Mouse (Mus musculus) right cerebral cortex, adult 2 months (tissue): ENCODE data around the gene Spaca7.
A peak's percentile ranks its signal among the peaks of the same experiment; 100 is the strongest.
"Not testable (repeated sequence)": the region's sequence is repeated elsewhere in the genome, so short reads cannot be mapped to it uniquely, and the experiment has no call there.

ENCODE experiments used
- DNase-seq, 2 experiments: peaks; one replicate each; pipeline ENCODE4 v3.0.0; 2021 to 2022; ENCODE audit warnings: low spot score in 2 of 2

The Spaca7 gene

GRCm38 (mm10) chr8:12609752-12610449 is 37.1 kb downstream of the Spaca7 start:
- DNase-seq, result no peak

- DNase-seq, result no peak
Measured at GRCm38 (mm10) chr8:12613201-12613600, 40.4 kb downstream of the Spaca7 start.

DNA sequence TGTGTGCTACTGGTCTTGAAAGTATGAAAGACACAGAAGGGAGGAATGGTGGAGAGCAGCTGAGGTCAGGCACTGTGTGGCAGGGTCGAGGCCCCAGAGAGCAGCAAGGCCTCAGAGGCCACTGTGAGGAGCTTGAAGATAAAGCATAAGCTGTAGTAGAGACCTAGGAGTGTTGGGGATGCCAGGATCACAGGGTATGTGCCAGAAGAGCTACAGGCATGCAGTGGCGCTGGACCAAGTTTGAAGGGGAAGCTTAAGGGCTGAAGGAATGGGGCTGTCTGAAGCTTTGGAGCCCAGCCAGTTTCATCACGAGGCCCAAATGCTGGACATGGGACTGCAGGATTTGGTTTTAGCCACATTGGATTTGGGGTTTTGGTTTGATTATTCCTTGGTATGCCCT is 44.5 kb downstream of the Spaca7 start:
- not testable (repeated sequence) for DNase-seq

GRCm38 (mm10) chr8:12621550-12622222 is 48.9 kb downstream of the Spaca7 start:
- DNase-seq, result peak; percentile 61 to 64

GRCm38 (mm10) chr8:12625890-12626289 is 53.1 kb downstream of the Spaca7 start:
- DNase-seq, result no peak

- peak; percentile 73 to 74 for DNase-seq
Measured at GRCm38 (mm10) chr8:12629079-12629478, 56.2 kb downstream of the Spaca7 start.

DNA sequence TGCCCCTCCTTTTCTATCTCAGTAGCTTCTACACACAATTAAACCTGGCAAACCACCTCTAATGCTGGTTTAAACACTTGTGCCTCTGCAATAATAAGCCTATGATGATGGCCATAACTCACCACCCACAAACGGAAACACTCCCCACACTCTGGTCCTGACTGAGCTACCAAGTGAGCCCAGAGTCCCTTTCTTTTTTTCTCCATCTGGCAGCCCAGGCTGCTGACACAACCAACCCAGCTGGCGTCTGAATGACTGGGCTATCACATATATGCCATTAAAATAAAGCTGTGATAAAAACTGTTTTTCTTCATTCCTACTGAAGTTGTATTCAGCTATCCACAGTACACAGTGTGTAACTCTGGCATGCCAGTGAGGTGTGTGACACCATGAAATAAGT is 62.5 kb downstream of the Spaca7 start:
- DNase-seq, result peak in 1 of 2 experiments; percentile 25

DNA sequence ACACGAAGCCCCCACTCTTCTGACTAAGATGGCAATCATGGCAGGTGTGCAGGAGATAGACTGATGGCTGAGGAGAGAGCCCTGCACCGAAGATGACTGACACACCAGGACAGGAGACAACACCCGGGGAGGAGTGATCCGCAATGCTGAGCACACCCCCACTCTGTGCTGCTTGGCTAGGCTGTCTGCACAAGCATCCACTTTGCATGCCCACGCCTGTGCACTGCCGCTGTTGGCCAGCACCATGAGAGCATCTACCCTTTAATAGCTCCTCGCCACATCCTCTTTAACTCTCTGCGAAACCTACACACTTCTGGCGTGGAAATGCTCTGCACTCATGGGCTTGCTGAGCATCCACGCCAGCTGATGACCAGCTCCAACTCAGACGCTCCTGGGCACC is 65.6 kb downstream of the Spaca7 start:
- DNase-seq, result no peak

DNA sequence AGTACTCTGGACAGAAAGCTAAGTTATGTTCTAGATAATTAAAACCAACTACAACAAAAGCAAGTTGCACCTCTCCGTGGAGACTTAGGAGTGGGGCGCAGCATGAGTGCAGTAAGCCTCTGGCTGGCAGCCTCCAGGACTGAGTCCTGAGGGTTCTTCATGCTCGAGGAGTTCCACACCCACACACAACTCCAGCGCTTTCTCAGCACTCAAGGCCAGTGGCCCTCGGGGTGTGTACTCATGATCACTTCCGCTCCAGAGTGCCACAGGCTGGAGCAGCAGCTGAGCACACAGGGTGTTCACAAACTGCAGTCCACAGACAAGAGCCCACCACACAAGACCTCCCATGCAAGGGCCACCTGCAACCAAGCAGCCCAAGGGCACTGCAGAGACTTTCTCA is 68.7 kb downstream of the Spaca7 start:
- no peak for DNase-seq

DNA sequence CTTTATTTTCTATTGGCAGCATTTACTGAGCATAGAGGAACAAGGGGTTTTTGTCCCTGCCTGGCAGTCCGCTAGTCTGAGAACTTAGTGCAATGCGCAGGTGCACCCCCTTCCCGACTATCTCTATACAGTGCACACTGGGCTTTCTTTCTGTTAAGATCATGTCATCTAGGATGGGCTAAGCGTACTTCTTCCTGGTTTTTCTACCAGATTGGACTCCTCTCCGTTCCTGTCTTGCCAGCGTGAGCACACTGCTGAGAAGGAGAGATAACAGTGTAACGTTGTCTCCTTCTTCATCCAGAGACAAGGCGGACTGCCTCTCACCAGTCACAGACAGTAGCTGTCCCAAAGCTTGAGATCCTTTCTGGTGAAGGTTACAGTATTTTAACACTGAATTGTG is 71.5 kb downstream of the Spaca7 start:
- no peak for DNase-seq

GRCm38 (mm10) chr8:12644894-12645293 is 72.1 kb downstream of the Spaca7 start:
- no peak for DNase-seq

DNA sequence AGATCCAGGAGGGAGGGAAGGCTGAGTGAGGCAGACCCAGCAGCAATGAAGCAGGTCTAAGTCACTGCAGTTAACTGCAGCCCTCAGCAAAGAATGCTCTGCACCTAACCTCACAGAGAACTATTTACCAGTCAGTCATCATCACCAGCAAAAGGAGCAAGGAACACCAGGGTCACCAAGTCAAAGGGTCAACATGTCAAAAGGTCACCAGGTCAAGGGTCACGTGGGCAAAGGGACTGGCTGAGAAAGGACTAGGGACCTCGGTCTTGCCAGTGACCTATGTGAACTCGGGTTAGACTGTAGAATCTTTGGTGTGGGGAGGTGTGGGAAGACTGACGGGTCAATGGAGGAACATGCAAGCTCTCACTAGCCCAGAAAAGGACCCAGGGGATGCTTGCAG is 73.7 kb downstream of the Spaca7 start:
- DNase-seq, result no peak

GRCm38 (mm10) chr8:12648951-12649350 is 76.1 kb downstream of the Spaca7 start:
- DNase-seq, result no peak
